Mouse (Mus musculus): ENCODE results near the gene Ipo5. TPM values are rescaled to one million over a fixed set of nuclear protein-coding genes. Genes with fewer than 3 reads are reported as not detected.
A peak's percentile ranks its signal among the peaks of the same experiment; 100 is the strongest.

Gene Ipo5
- polyA plus RNA-seq, 1 experiment from 2014 or later: 77.8 TPM

GRCm38 (mm10) chr14:120875811-120876388 lies 35.1 kb upstream of the Ipo5 start:
- ATAC-seq (ENCODE audit: low FRiP score, low TSS enrichment): no peak
- 88% methylated on average over 16 of the region's 16 CpGs for WGBS

GRCm38 (mm10) chr14:120877147-120877546 lies 33.9 kb upstream of the Ipo5 start:
- Histone ChIP-seq H3K36me3 (ENCODE audit: control insufficient read depth, insufficient read depth, low read length) (no peaks in the 10 kb centered on the region), H3K27ac (replicated peaks; ENCODE audit: low read depth, low read length) (no peak overlapping the region), H3K9ac (replicated peaks; ENCODE audit: low read length) (no peak overlapping the region), H3K4me1 (ENCODE audit: control insufficient read depth, insufficient read depth, low read length) (no peaks in the 10 kb centered on the region), H3K27me3 (ENCODE audit: control insufficient read depth, insufficient read depth, low read length) (no peaks in the 10 kb centered on the region), H3K4me3 (replicated peaks; ENCODE audit: low read depth, low read length) (no peak overlapping the region), H3K4me2 (ENCODE audit: low read length) (no peak overlapping the region), H3K9me3 (ENCODE audit: control insufficient read depth, low read length) (no peaks in the 10 kb centered on the region)
- 76% methylated on average over 10 of the region's 10 CpGs for WGBS
- DNase-seq: peak; percentile 13
- ATAC-seq (ENCODE audit: low FRiP score, low TSS enrichment): no peak

More at GRCm38 (mm10) chr14:120875811-120876388, 35.1 kb upstream of the Ipo5 start:
- Histone ChIP-seq H3K27me3 (ENCODE audit: control insufficient read depth, insufficient read depth, low read length) (no peaks in the 10 kb centered on the region), H3K4me1 (ENCODE audit: control insufficient read depth, insufficient read depth, low read length) (no peaks in the 10 kb centered on the region), H3K9me3 (ENCODE audit: control insufficient read depth, low read length) (no peaks in the 10 kb centered on the region), H3K9ac (replicated peaks; ENCODE audit: low read length) (no peak overlapping the region), H3K4me2 (ENCODE audit: low read length) (no peak overlapping the region), H3K36me3 (ENCODE audit: control insufficient read depth, insufficient read depth, low read length) (no peaks in the 10 kb centered on the region), H3K27ac (replicated peaks; ENCODE audit: low read depth, low read length) (no peak overlapping the region), H3K4me3 (replicated peaks; ENCODE audit: low read depth, low read length) (no peak overlapping the region)
- no peak for DNase-seq

- no peak for ATAC-seq (ENCODE audit: low FRiP score, low TSS enrichment)
- no peak overlapping the region for H3K9ac ChIP-seq (replicated peaks; ENCODE audit: low read length)
- 89% methylated on average over 2 of the region's 2 CpGs for WGBS
- no peaks in the 10 kb centered on the region for H3K36me3 ChIP-seq (ENCODE audit: control insufficient read depth, insufficient read depth, low read length)
- no peaks in the 10 kb centered on the region for H3K4me1 ChIP-seq (ENCODE audit: control insufficient read depth, insufficient read depth, low read length)
- no peak for DNase-seq
- no peak overlapping the region for H3K27ac ChIP-seq (replicated peaks; ENCODE audit: low read depth, low read length)
- no peaks in the 10 kb centered on the region for H3K9me3 ChIP-seq (ENCODE audit: control insufficient read depth, low read length)
- H3K4me3 ChIP-seq (replicated peaks; ENCODE audit: low read depth, low read length): no peak overlapping the region
- H3K4me2 ChIP-seq (ENCODE audit: low read length): no peak overlapping the region
- no peaks in the 10 kb centered on the region for H3K27me3 ChIP-seq (ENCODE audit: control insufficient read depth, insufficient read depth, low read length)
Measured at GRCm38 (mm10) chr14:120879026-120879425, 32.0 kb upstream of the Ipo5 start.

- Histone ChIP-seq H3K4me2 (ENCODE audit: low read length) (no peak overlapping the region), H3K9me3 (ENCODE audit: control insufficient read depth, low read length) (no peaks in the 10 kb centered on the region), H3K36me3 (ENCODE audit: control insufficient read depth, insufficient read depth, low read length) (no peaks in the 10 kb centered on the region), H3K27ac (replicated peaks; ENCODE audit: low read depth, low read length) (no peak overlapping the region), H3K9ac (replicated peaks; ENCODE audit: low read length) (no peak overlapping the region), H3K4me1 (ENCODE audit: control insufficient read depth, insufficient read depth, low read length) (no peaks in the 10 kb centered on the region), H3K4me3 (replicated peaks; ENCODE audit: low read depth, low read length) (no peak overlapping the region), H3K27me3 (ENCODE audit: control insufficient read depth, insufficient read depth, low read length) (no peaks in the 10 kb centered on the region)
- DNase-seq: no peak
- no peak for ATAC-seq (ENCODE audit: low FRiP score, low TSS enrichment)
- WGBS: 81% methylated on average over 3 of the region's 5 CpGs
Measured at GRCm38 (mm10) chr14:120880601-120881000, 30.4 kb upstream of the Ipo5 start.

- H3K27me3 ChIP-seq (ENCODE audit: control insufficient read depth, insufficient read depth, low read length): no peaks in the 10 kb centered on the region
- H3K36me3 ChIP-seq (ENCODE audit: control insufficient read depth, insufficient read depth, low read length): no peaks in the 10 kb centered on the region
- no peak overlapping the region for H3K4me3 ChIP-seq (replicated peaks; ENCODE audit: low read depth, low read length)
- no peaks in the 10 kb centered on the region for H3K9me3 ChIP-seq (ENCODE audit: control insufficient read depth, low read length)
- no peak overlapping the region for H3K4me2 ChIP-seq (ENCODE audit: low read length)
- no peak overlapping the region for H3K27ac ChIP-seq (replicated peaks; ENCODE audit: low read depth, low read length)
- no peak overlapping the region for H3K9ac ChIP-seq (replicated peaks; ENCODE audit: low read length)
- 94% methylated on average over 9 of the region's 9 CpGs for WGBS
- ATAC-seq (ENCODE audit: low FRiP score, low TSS enrichment) (no peak), DNase-seq (no peak)
- no peaks in the 10 kb centered on the region for H3K4me1 ChIP-seq (ENCODE audit: control insufficient read depth, insufficient read depth, low read length)
Measured at GRCm38 (mm10) chr14:120881054-120881453, 30.0 kb upstream of the Ipo5 start.

- H3K27me3 ChIP-seq (ENCODE audit: control insufficient read depth, insufficient read depth, low read length): no peaks in the 10 kb centered on the region
- WGBS: 89% methylated on average over 11 of the region's 11 CpGs
- ATAC-seq (ENCODE audit: low FRiP score, low TSS enrichment): no peak
Measured at GRCm38 (mm10) chr14:120888681-120889080, 22.3 kb upstream of the Ipo5 start.

GRCm38 (mm10) chr14:120892369-120892768 lies 18.7 kb upstream of the Ipo5 start:
- ATAC-seq (ENCODE audit: low FRiP score, low TSS enrichment): no peak
- Histone ChIP-seq H3K36me3 (ENCODE audit: control insufficient read depth, insufficient read depth, low read length) (no peaks in the 10 kb centered on the region), H3K4me2 (ENCODE audit: low read length) (no peak overlapping the region), H3K9me3 (ENCODE audit: control insufficient read depth, low read length) (no peaks in the 10 kb centered on the region), H3K4me1 (ENCODE audit: control insufficient read depth, insufficient read depth, low read length) (no peaks in the 10 kb centered on the region), H3K4me3 (replicated peaks; ENCODE audit: low read depth, low read length) (no peak overlapping the region), H3K27ac (replicated peaks; ENCODE audit: low read depth, low read length) (no peak overlapping the region), H3K9ac (replicated peaks; ENCODE audit: low read length) (no peak overlapping the region), H3K27me3 (ENCODE audit: control insufficient read depth, insufficient read depth, low read length) (no peaks in the 10 kb centered on the region)
- WGBS: 78% methylated on average over 8 of the region's 8 CpGs
- DNase-seq: no peak

More at GRCm38 (mm10) chr14:120888681-120889080, 22.3 kb upstream of the Ipo5 start:
- Histone ChIP-seq H3K9ac (replicated peaks; ENCODE audit: low read length) (no peak overlapping the region), H3K36me3 (ENCODE audit: control insufficient read depth, insufficient read depth, low read length) (no peaks in the 10 kb centered on the region), H3K4me2 (ENCODE audit: low read length) (no peak overlapping the region), H3K9me3 (ENCODE audit: control insufficient read depth, low read length) (no peaks in the 10 kb centered on the region), H3K4me1 (ENCODE audit: control insufficient read depth, insufficient read depth, low read length) (no peaks in the 10 kb centered on the region), H3K27ac (replicated peaks; ENCODE audit: low read depth, low read length) (no peak overlapping the region), H3K4me3 (replicated peaks; ENCODE audit: low read depth, low read length) (no peak overlapping the region)
- no peak for DNase-seq

GRCm38 (mm10) chr14:120896613-120897012 lies 14.4 kb upstream of the Ipo5 start:
- Histone ChIP-seq H3K36me3 (ENCODE audit: control insufficient read depth, insufficient read depth, low read length) (no peaks in the 10 kb centered on the region), H3K27me3 (ENCODE audit: control insufficient read depth, insufficient read depth, low read length) (no peaks in the 10 kb centered on the region), H3K4me1 (ENCODE audit: control insufficient read depth, insufficient read depth, low read length) (no peaks in the 10 kb centered on the region), H3K4me3 (replicated peaks; ENCODE audit: low read depth, low read length) (no peak overlapping the region), H3K9ac (replicated peaks; ENCODE audit: low read length) (no peak overlapping the region), H3K9me3 (ENCODE audit: control insufficient read depth, low read length) (no peaks in the 10 kb centered on the region), H3K27ac (replicated peaks; ENCODE audit: low read depth, low read length) (no peak overlapping the region), H3K4me2 (ENCODE audit: low read length) (no peak overlapping the region)
- WGBS: 78% methylated on average over 11 of the region's 11 CpGs
- ATAC-seq (ENCODE audit: low FRiP score, low TSS enrichment) (no peak), DNase-seq (no peak)

GRCm38 (mm10) chr14:120898876-120899275 lies 12.1 kb upstream of the Ipo5 start:
- ATAC-seq (ENCODE audit: low FRiP score, low TSS enrichment) (no peak), DNase-seq (no peak)
- Histone ChIP-seq H3K4me3 (replicated peaks; ENCODE audit: low read depth, low read length) (no peak overlapping the region), H3K9me3 (ENCODE audit: control insufficient read depth, low read length) (no peaks in the 10 kb centered on the region), H3K9ac (replicated peaks; ENCODE audit: low read length) (no peak overlapping the region), H3K4me1 (ENCODE audit: control insufficient read depth, insufficient read depth, low read length) (no peaks in the 10 kb centered on the region), H3K36me3 (ENCODE audit: control insufficient read depth, insufficient read depth, low read length) (no peaks in the 10 kb centered on the region), H3K4me2 (ENCODE audit: low read length) (no peak overlapping the region), H3K27ac (replicated peaks; ENCODE audit: low read depth, low read length) (no peak overlapping the region), H3K27me3 (ENCODE audit: control insufficient read depth, insufficient read depth, low read length) (no peaks in the 10 kb centered on the region)
- 69% methylated on average over 3 of the region's 3 CpGs for WGBS

Data from midbrain, embryonic 14.5 days (tissue).